Mouse (Mus musculus) midbrain, embryonic 14.5 days (tissue): Measurements from ENCODE around the gene Pkd1. TPM values are rescaled to one million over a fixed set of nuclear protein-coding genes. Genes with fewer than 3 reads are reported as not detected.

ENCODE experiments used
- ATAC-seq: fragments of 200-750 bp; cut with Nextera tagmentation; 2 replicates; pipeline ENCODE4 v1.8.0; 2017; ENCODE audit warnings: moderate number of reproducible peaks, moderate library complexity; ENCODE audit not compliant: low FRiP score, low TSS enrichment
- DNase-seq: peaks from one replicate; pipeline ENCODE4 v3.0.0-alpha.2; 2015
- H3K27ac ChIP-seq: fragments of 300-500 bp; sonication (generic); replicated peaks from 2 replicates; pipeline ENCODE4 v1.5.1; 2014; ENCODE audit warnings: mild to moderate bottlenecking, low read depth, low read length, moderate library complexity
- H3K27me3 ChIP-seq: fragments of 300-500 bp; sonication (generic); 2 replicates; pipeline ENCODE4 v1.6.1; 2014; ENCODE audit warnings: low read length, control low read depth, mixed read lengths; ENCODE audit not compliant: control insufficient read depth, insufficient read depth
- H3K36me3 ChIP-seq: fragments of 300-500 bp; sonication (generic); 2 replicates; pipeline ENCODE4 v1.6.1; 2014; ENCODE audit warnings: low read length, control low read depth; ENCODE audit not compliant: control insufficient read depth, insufficient read depth
- H3K4me1 ChIP-seq: fragments of 300-500 bp; sonication (generic); 2 replicates; pipeline ENCODE4 v1.6.1; 2014; ENCODE audit warnings: mild to moderate bottlenecking, antibody characterized with exemption, low read length, control low read depth; ENCODE audit not compliant: control insufficient read depth, insufficient read depth
- H3K4me2 ChIP-seq: fragments of 300-500 bp; sonication (generic); 2 replicates; pipeline ENCODE4 v1.6.1; 2014; ENCODE audit warnings: mild to moderate bottlenecking, low read length, moderate library complexity
- H3K4me3 ChIP-seq: fragments of 300-500 bp; sonication (generic); replicated peaks from 2 replicates; pipeline ENCODE4 v1.5.1; 2014; ENCODE audit warnings: low read depth, low read length
- H3K9ac ChIP-seq: fragments of 300-500 bp; sonication (generic); replicated peaks from 2 replicates; pipeline ENCODE4 v1.6.1; 2014; ENCODE audit warnings: mild to moderate bottlenecking, low read length, moderate library complexity
- H3K9me3 ChIP-seq: fragments of 300-500 bp; sonication (generic); 2 replicates; pipeline ENCODE4 v1.6.1; 2016; ENCODE audit warnings: low read length, control low read depth, mixed read lengths; ENCODE audit not compliant: control insufficient read depth
- WGBS: fragments of 180-500 bp; shearing (Covaris S2); extraction: QIAGEN DNeasy Blood & Tissue Kit; methylation state at CpG from one replicate; pipeline ENCODE4 v1.1.7; 2014; 5-methylcytosine and 5-hydroxymethylcytosine counted together
- polyA plus RNA-seq: library from polyadenylated mRNA; unstranded; fragments of >200 nt; fragmentation: Nextera tagmentation; extraction: Ambion mirVana; gene quantifications from 2 replicates; pipeline ENCODE4 v1.2.1, GENCODE M21; 2014

Pkd1 gene
- polyA plus RNA-seq, 1 experiment from 2014 or later, result 28.3 TPM

DNA sequence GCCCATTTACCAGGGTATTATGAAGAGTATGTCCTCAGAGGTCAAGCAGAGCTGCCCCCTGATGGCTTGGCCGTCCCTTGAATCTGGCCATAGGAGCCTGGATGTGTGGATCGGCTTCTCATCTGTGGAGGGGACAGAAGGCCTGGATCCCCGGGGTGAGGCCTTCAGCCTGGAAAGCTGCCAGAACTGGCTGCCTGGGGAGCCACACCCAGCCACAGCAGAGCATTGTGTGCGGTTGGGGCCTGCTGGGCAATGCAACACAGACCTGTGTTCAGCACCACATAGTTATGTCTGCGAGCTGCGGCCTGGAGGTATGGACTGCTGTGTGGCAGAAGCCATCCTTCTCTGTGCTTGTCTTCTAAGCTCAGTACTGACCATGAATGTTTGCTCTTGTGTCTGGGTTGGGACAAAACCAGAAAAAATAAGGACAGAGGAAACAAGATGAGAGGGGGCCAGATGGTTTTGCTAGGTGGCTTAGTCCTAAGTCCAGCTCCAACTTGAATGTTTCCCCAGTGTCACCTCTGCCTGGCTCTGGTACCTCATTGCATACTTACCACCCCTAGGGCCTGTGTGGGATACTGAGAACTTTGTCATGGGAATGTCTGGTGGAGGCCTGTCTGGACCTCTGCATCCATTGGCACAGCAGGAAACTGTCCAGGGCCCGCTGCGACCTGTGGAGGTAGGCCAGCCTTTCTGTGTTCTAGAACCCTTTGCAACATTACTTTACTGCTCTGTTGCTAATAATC lies 17.6 kb downstream of the Pkd1 start:
- peaks cover 59% of the 10 kb centered on the region for H3K36me3 ChIP-seq
- ATAC-seq, result no peak
- no peak overlapping the region for H3K4me2 ChIP-seq
- H3K9me3 ChIP-seq, result no peaks in the 10 kb centered on the region
- H3K4me1 ChIP-seq, result no peaks in the 10 kb centered on the region
- 76% methylated on average over 8 of the region's 8 CpGs for WGBS
- H3K4me3 ChIP-seq, result no peak overlapping the region
- DNase-seq, result no peak
- no peak overlapping the region for H3K27ac ChIP-seq
- no peak overlapping the region for H3K9ac ChIP-seq
- no peaks in the 10 kb centered on the region for H3K27me3 ChIP-seq

DNA sequence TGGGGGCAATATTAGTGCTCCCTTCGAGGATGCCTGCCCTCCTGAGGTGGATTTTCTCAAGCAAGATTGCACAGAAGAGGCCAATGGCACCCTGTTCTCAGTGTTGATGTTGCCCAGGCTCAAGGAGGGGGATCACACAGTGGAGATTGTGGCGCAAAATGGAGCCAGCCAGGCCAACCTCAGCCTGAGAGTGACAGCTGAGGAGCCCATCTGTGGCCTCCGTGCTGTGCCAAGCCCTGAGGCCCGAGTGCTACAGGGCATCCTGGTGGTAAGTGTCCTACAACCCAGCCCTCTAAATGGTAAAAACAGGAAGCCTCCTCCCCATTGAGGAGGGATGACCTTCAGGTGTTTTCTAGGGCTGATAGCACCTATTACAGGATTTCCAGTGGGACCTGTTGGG lies 20.2 kb downstream of the Pkd1 start:
- peaks cover 84% of the 10 kb centered on the region for H3K36me3 ChIP-seq

DNA sequence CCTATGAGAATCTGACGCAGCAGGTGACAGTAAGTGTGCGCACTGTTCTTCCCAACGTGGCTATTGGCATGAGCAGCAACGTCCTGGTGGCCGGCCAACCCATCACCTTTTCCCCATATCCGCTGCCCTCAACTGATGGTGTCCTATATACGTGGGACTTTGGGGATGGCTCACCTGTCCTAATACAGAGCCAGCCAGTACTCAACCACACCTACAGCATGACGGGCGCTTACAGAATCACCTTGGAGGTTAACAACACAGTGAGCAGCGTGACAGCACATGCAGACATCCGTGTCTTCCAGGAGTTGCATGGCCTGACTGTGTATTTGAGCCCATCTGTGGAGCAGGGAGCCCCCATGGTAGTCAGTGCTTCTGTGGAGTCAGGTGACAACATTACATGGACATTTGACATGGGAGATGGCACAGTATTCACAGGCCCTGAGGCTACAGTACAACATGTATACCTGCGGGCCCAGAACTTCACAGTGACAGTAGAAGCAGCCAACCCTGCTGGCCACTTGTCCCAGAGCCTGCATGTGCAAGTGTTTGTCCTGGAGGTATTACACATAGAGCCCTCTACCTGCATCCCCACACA lies 23.1 kb downstream of the Pkd1 start:
- Histone ChIP-seq H3K4me3 (no peak overlapping the region), H3K4me2 (no peak overlapping the region), H3K27ac (no peak overlapping the region), H3K27me3 (no peaks in the 10 kb centered on the region), H3K9me3 (no peaks in the 10 kb centered on the region), H3K36me3 (peaks cover 90% of the 10 kb centered on the region), H3K9ac (no peak overlapping the region), H3K4me1 (no peaks in the 10 kb centered on the region)
- no peak for DNase-seq
- no peak for ATAC-seq
- 95% methylated on average over 12 of the region's 12 CpGs for WGBS

More for the DNA sequence above, 20.2 kb downstream of the Pkd1 start:
- no peaks in the 10 kb centered on the region for H3K4me1 ChIP-seq
- H3K9ac ChIP-seq, result no peak overlapping the region
- H3K9me3 ChIP-seq, result no peaks in the 10 kb centered on the region
- H3K4me3 ChIP-seq, result no peak overlapping the region
- ATAC-seq (no peak), DNase-seq (no peak)
- no peak overlapping the region for H3K27ac ChIP-seq
- H3K27me3 ChIP-seq, result no peaks in the 10 kb centered on the region
- 94% methylated on average over 4 of the region's 4 CpGs for WGBS
- no peak overlapping the region for H3K4me2 ChIP-seq

DNA sequence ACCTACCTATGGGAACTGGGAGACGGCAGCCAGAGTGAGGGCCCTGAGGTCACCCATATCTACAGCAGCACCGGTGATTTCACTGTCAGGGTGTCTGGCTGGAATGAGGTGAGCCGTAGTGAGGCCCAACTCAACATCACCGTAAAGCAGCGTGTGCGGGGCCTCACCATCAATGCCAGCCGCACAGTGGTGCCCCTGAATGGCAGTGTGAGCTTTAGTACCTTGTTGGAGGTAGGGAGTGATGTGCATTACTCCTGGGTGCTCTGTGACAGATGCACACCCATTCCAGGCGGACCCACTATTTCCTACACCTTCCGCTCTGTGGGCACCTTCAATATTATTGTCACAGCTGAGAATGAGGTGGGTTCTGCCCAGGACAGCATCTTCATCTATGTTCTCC lies 24.2 kb downstream of the Pkd1 start:
- no peak overlapping the region for H3K4me2 ChIP-seq
- no peaks in the 10 kb centered on the region for H3K9me3 ChIP-seq
- DNase-seq (no peak), ATAC-seq (no peak)
- peaks cover 93% of the 10 kb centered on the region for H3K36me3 ChIP-seq
- H3K9ac ChIP-seq, result no peak overlapping the region
- H3K27ac ChIP-seq, result no peak overlapping the region
- WGBS, result 94% methylated on average over 9 of the region's 9 CpGs
- H3K27me3 ChIP-seq, result no peaks in the 10 kb centered on the region
- no peak overlapping the region for H3K4me3 ChIP-seq
- no peaks in the 10 kb centered on the region for H3K4me1 ChIP-seq

DNA sequence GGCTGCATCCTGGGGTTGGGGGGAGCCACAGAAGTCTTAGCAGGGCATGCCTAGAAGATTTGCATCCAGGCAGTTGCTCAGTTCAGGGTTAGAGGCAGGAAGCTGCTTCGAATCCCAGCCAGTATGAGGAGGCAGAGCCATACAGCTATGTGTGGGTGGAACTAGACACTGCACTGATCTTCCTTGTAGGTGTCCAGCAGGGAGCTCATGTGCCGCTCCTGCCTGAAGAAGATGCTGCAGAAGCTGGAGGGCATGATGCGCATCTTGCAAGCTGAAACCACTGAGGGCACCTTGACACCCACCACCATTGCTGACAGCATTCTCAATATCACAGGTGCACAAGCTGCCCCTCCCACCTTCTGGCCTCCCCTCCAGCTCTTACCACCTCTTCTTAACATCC lies 29.9 kb downstream of the Pkd1 start:
- 98% methylated on average over 3 of the region's 3 CpGs for WGBS
- Histone ChIP-seq H3K4me1 (no peaks in the 10 kb centered on the region), H3K4me3 (no peak overlapping the region), H3K27me3 (no peaks in the 10 kb centered on the region), H3K4me2 (no peak overlapping the region), H3K36me3 (peaks cover 89% of the 10 kb centered on the region), H3K9ac (no peak overlapping the region), H3K27ac (no peak overlapping the region), H3K9me3 (no peaks in the 10 kb centered on the region)
- no peak for DNase-seq
- no peak for ATAC-seq

DNA sequence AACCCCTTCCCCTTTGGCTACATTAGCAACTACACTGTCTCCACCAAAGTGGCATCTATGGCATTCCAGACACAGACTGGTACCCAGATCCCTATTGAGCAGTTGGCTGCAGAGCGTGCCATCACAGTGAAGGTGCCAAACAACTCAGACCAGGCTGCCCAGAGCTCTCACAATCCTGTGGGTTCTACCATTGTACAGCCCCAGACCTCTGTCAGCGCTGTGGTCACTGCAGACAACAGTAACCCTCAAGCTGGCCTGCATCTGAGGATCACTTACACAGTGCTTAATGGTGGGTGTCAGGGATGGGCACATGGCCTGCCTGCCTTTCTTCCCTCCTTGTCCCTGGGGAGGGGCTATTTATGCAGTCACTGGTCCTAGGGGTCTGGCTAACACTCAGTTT lies 30.7 kb downstream of the Pkd1 start:
- Histone ChIP-seq H3K9ac (no peak overlapping the region), H3K4me1 (no peaks in the 10 kb centered on the region), H3K4me2 (no peak overlapping the region), H3K27ac (no peak overlapping the region), H3K27me3 (no peaks in the 10 kb centered on the region), H3K4me3 (no peak overlapping the region), H3K36me3 (peaks cover 88% of the 10 kb centered on the region), H3K9me3 (no peaks in the 10 kb centered on the region)
- DNase-seq, result no peak
- ATAC-seq, result no peak
- WGBS, result 98% methylated on average over 2 of the region's 2 CpGs

DNA sequence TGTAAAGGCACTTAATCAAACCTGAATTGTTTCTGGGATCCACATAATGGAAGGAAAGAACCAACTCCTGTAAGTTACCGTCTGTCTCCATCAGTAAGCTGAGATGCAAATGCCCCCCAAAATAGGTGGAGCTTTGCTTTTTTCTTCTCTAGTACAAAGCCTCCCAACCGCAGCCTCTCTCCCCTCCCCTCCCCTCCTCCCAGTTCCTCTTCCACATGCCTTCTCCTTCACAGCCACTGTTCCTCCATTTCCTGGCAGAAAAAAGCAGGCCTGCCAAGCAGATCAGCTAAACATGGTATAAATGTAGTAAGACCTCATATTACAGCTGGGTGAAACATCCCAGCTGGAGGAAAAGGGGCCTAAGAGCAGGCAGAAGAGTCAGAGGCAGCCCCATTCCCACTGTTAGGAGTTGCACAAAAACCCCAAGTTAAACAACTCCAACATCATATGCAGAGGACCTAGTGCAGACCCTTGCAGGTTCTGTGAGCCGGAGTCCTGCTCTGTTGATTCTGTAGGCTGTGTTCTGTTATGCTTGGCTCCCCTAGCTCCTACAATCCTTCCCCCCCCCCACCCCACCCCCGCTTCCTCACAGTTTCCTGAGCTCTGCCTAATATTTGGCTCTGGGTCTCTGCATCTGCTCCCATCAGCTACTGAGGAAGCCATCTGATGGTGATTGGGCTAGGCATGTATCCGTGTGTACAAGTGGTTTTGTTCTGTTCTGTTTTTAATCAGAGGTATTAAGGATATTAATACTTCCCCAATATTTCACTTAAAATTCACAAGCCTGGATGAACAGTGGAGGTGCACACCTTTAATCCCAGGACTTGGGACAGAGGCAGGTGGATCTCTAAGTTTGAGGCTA lies 34.2 kb downstream of the Pkd1 start:
- H3K9me3 ChIP-seq, result no peaks in the 10 kb centered on the region
- no peak overlapping the region for H3K9ac ChIP-seq
- no peak overlapping the region for H3K4me2 ChIP-seq
- no peaks in the 10 kb centered on the region for H3K4me1 ChIP-seq
- ATAC-seq (no peak), DNase-seq (no peak)
- H3K27ac ChIP-seq, result no peak overlapping the region
- H3K36me3 ChIP-seq, result peaks cover 87% of the 10 kb centered on the region
- H3K4me3 ChIP-seq, result no peak overlapping the region
- WGBS, result 70% methylated on average over 5 of the region's 5 CpGs
- no peaks in the 10 kb centered on the region for H3K27me3 ChIP-seq

DNA sequence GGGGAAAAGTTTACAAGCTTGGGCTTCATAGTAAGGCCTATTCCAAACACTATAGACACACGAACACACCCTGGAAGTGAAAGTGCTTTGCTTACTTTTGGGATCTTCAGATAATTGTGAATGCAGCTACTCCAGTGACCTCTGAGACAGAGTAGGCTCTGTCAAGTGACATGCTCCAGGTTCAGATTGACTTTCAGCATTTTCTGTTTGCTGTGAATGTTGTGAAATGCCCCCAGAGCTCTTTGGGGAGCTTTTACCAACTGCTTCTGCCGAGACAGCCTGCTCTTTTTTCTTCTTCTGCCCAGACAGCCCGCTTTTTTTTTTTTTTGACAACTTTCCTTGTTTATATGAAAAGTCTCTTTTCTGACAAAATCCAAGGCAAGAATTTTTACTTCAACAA lies 34.9 kb downstream of the Pkd1 start:
- H3K27me3 ChIP-seq, result no peaks in the 10 kb centered on the region
- no peak overlapping the region for H3K4me2 ChIP-seq
- WGBS, result 87% methylated on average over 3 of the region's 3 CpGs
- H3K4me3 ChIP-seq, result no peak overlapping the region
- no peak overlapping the region for H3K9ac ChIP-seq
- H3K27ac ChIP-seq, result no peak overlapping the region
- H3K36me3 ChIP-seq, result peaks cover 85% of the 10 kb centered on the region
- H3K4me1 ChIP-seq, result no peaks in the 10 kb centered on the region
- DNase-seq, result no peak
- no peak for ATAC-seq
- no peaks in the 10 kb centered on the region for H3K9me3 ChIP-seq
